Mouse (Mus musculus): ENCODE measurements at regions not wholly inside any gene's neighbourhood (a gene's known extent, or its start where the extent isn't known, plus 50 kb on each side); places are given as distances from the start of the nearest gene placed in this dataset.

DNA sequence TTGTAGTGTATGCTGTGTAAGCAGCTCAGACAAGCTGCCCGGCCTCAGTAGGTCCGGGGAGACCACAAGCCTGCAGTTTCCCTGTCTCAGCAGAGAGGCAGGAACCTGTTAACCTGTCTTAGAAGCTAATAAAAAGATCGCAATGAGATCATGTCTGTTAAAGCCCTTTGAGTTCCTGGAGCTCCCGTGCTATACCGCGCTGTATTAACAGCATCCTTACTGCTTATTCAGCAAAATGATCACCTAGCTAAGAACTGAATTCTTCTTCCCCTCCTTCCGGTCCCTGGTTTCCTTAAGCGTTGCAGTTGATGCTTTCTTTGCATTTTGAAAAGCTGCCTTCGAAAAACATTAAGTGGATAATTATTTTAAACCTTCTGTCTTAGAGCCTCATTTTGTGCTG, 1230.4 kb upstream of the A1bg start:
- DNase-seq = no peak

DNA sequence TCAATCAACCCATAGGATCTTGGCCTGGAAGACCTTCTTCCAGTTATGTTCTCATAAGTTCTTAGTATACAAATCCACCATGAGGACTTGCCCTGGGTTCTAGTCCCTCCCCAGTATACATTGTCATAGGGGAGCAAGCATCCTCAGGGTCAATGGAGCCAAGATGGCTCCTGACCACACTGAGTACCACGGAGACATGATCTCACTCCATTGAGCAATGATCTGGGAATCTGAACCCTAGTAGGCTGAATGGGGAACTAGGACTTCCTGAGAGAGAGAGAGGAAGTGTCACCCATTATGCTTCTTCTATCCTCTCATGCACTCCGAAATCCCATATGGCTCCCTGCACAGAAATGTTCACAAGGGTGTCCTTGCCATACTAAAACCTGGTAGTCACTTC, 1229.3 kb upstream of the A1bg start:
- DNase-seq = no peak

DNA sequence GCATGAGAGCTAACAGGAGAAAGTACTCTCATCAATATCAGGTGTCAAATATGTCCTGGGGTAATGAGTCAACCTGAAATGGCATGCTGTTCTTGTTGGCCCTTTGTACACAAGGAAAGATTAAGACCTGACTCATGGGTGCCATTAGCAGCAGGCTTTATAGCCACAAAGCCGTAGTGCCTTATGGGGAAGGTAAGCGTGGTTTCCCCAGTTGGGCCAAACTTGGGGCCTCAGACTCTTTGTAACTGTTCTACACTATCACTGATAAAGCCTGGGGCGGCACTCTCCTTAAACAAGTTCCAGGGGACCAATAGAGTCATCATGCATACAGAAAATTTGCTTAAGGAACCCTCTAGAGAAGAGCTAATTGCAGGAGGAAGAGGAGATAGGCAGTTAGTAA, 1228.9 kb upstream of the A1bg start:
- DNase-seq = no peak

DNA sequence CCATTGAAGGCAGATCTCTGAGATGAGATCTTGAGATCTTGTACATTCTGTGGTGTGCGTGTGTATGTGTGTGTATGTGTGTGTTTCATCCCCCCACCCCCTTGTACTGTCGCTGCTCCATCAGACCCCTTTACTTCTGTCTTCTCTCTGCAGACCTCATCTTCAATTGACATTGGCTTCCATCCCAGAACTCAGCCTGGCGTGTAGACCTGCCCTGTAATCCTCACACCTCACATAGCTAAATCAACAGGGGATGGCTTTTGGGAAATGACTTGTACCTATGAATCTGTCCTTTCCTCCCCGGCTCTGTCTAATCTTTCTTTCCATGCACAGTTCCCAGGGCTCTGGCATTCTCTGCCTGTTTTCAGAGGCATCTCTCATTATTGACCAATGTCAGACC, 1227.5 kb upstream of the A1bg start:
- no peak for DNase-seq

DNA sequence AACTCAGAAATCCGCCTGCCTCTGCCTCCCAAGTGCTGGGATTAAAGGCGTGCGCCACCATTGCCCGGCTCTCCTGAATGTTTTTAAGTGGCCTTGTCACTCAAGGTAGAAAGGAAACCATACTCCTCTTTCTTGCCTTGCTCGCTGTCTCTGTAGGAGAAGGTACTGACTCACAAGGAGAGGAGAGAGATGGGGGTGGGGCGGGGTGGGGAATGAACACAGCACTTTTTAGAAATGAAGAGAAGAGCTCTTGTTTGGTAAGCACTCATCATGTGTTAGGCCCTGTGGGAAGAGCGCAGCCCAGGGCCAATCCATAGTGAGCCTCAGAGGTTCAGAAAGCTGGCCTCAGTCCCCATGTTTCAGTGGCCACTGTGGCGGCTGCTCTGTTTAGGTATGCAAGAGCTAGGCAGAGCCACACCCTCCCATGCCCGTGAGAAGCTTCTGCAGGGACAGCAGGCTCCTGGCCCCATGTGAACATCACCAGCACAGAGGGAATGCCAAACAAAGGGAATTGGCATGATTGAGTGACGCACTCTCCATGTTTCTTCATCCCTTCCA, 1225.9 kb upstream of the A1bg start:
- DNase-seq = no peak

DNA sequence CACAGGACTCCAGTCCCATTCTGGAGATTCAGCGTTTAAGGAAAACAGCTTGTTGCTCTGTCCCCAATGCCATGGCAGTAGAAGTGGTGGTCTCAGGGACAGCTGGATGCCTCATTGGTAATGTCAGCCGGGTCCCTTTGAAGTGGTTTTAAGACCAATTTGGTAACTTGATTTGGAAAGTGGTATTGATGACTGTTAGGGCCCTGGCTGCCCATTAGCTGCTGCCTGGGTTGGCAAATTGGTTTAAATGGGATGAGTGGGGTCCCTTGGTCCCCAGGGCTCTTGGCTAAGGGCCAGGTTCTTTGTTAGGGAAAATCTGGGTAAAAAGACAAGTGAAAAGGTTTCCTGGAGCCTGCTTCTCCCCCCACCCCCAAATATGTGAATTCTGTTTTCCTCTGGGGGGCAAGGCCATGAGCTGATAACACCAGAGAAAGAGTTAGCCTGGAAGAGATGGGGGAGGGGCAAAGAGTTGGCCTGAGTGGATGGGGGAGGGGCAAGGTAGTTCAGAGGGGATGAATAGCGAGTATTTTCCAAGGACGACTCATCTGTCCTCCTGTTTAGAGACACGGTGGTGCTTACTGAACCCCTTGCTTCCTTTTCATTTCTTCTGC, 1224.6 kb upstream of the A1bg start:
- no peak for DNase-seq

DNA sequence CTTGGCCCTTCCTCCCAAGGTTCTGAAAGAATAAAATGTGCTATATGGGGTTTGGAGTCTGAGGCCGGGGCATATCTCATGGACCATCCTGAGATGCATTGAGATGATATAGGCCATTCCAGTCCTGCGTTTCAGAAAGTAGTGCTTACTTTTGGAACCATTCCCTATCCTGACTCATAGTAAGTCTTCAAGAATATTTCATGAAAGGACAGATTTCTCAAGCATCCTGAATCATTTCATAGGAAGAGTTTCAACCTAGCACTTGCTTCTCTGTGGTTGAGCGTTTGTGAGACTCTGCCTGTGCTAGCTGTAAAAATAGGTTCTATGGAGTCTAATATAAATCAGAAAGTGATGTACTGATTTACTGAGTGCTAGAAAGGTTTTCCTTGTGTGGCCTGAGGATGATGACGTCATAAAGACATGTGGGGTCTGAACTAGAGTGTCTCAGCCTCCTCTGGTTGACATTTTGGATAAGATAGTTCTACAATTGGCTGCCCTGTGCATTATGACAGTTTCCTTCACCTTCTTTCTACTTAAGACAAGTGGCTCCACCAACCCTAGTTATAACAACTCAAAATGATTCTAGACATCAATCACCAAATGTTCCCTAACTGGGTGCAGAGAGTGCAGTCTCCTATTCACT, 1223.0 kb upstream of the A1bg start:
- no peak for DNase-seq

DNA sequence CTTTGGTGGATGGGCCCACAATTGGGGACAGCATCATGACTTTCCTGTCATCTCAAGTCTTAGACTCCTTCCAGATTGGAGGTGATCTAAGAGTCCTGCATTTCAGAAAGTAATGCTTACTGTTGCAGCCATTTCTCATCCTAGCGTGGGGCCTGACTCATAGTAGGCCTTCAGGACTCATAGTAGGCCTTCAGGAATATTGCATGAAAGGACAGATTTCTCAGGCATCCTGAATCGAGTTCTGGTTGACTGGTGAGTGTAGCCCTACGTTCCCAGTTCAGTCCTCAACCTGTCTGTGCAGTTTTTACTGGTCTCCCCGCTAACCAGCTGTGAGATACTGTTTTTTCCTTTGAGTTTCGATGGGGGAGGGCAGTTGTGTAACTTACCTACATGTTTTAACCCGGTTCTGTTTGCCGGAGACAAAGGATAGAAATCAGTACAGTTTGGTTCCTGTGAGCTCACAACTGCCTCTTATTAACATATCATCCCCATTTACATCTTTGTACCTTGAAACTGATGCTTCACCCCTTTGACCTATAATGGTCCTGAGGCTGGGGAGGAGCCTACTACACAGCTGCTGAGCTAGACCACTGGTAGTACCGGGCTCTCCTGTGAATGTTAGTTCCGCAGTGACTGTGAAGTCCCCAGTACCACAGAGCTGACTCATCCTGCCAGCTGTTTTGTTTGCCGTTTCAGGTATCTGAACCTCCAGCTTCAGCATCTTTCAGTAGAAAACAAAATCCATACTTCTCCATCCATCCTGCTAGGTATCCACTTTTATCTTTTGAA, 1222.2 kb upstream of the A1bg start:
- DNase-seq = no peak

DNA sequence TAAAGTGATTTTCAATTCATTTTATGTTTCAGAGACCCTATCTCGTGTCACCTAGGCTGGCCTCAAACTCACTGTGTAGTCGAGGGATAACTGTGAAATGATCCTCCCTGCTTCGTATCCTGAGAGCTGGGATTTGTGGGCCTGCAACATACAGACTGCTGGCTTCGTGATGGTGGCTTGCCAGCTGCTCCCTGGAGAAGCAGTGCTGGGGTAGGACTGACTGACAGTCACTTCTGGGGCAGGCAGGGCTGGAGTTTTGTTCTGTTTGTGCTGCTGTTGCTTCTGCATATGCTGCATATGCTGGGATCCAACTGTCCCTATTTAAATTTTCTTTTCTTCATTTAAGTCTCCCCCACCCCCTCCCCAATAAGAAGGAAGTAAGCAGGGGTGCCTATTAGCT, 1217.0 kb upstream of the A1bg start:
- no peak for DNase-seq

DNA sequence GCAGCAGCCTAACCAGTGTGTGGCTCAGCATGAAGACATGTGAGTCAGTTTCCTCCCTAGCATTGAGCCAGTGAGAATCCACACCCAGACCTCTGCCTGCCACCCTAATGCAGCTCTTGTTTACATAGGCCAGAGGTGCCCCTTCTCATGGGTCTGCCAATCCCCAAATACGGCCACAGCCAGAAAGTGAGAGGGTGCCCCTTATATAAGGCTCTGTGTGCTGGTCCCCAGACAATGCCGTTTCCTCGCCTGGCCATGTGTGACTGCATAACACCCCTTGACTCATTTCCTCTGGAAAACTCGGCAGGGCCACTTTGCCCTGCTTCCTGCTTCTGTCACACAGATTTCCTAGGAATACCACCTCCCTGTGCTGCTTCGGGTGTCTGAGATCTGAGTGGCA, 1216.4 kb upstream of the A1bg start:
- no peak for DNase-seq

DNA sequence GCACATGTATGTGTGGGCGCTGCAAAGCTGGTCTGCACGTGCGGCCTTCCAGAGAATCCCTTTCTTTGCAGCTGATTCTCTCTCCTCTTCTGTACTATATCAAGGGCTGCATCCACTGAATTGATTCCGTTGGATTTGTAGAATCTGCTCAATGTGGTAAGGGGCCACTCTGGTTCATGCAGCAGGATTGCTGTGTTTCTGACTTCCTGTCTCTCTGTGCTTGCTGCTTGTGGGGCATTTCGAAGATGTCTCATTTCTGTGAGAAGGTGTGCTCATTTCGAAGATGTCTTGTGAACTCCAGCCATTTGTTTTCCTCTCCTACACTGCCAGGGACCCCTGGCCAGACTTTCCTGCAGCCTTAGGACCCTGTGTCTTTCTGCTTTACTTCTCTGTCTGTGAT, 1215.9 kb upstream of the A1bg start:
- no peak for DNase-seq

DNA sequence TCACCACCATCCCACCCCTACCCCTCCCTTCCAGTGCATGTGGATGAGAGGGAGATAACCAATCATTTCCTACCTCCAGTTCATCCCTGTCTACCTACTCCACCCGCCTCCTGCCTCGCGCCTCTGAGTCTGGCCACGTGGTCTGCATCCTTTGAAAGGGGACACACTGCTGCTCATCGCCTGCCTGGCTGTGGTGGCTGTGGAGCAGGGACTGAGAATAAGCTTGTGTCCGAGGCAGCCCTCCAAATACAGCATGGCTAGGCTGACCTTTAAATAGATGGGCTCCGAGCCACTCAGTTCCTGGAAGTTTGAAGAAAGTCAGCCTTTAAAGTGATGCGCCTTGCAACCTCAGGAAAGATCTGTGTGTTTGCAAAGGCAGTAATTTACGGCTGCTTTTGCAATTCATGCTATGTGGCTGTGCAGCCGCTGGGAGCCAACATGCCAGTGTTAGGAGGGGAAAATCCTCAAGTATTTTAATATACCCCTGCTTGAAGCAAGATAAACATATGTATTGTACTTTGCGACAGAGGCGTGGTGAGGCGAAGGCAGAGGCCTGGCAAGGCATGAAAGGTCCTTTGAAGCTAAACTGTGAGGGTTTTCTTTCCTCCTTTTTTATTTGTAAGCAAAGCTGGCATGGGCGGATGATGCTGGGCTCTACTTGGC, 1214.3 kb upstream of the A1bg start:
- peak; percentile 68 for DNase-seq

DNA sequence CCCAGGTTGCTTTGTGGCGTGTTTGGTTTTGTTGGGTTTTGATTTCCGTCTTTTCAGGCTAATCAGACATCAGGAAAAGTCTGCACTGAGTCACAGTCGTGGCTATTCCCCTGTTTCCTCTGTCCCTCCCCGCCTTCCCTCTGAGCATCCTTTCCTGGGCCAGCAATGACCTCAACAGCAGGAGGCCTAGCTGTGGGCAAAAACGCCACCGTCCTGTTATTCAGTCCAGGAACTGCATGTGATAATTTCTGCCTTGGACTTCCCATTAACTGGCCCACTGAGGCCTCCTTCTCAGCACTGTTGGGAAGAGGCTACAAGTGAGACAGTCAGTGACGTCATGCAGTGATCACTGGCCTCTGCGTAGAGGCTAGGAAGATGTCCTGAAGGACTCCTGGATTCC, 1212.0 kb upstream of the A1bg start:
- peak; percentile 20 for DNase-seq

DNA sequence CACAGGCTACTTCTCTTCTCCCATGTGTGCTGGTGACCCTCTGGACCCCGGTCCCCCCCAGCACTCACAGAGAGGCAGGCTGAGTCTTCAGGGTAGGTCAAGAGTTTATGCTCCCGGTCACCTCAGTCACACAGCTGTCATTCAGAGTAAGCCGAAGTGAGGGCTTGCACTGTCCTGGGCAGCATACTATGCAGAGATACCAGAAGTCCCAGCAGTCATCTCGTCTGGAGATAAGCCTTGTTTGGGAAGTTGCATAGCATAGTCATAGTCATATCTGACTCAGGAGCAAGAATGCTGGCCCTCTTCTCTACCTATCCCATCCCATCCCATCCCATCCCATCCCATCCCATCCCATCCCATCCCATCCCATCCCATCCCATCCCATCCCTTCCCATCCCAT, 1211.5 kb upstream of the A1bg start:
- no peak for DNase-seq

DNA sequence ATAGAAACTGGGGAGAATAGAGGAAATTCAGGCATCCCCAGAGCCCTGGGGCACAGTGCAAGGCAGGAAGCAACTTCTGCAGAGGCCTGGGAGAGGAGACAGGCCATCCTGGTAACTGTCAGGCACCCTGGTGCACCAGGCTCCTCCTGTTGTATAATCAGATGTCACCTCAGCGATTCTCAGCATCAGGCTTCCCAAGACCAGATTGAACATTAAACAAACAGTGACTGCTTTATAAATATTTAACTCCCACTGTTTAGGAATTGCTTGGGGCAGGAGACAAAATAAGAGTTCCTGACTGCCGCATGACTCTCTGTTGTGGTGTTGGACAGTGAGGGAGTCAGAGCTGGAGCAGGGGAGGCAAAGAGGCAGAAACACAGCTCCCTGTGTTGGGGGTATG, 1210.1 kb upstream of the A1bg start:
- no peak for DNase-seq

DNA sequence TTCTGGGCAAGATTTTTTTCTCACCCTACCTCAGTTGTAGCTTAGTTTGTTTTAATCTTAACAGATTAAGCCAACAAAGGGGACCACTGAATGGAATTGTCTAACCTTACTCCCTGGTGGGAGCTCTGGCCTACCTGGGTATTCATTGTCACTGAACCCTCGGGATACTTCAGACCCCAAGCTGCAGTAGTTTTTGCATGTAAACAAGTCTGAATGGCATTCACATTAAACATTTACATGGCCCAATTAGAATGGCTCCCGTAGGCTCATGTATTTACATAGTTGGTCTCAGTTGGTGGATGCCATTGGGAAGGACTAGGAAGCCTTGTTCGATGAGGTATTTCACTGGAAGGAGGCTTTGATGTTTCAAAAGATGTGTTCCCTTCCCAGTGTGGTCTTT, 1208.9 kb upstream of the A1bg start:
- DNase-seq = no peak

DNA sequence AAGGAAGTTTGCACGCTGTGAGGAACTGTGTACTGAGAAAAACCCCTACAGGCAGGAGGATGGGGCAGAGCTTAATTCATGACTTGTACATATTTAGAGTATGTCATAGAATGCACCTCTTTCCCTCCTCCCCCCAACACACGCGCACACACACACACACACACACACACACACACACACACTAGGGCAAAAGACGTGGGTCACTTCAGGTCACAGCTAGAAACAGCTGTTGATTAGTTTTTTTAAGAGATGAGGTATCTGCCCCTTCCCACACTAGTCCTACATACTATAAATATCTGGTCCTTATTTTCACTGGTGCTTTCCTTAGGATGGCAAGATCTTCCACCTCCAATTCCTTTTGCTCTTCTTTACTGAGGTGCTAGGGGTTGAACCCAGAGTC, 1207.7 kb upstream of the A1bg start:
- no peak for DNase-seq

DNA sequence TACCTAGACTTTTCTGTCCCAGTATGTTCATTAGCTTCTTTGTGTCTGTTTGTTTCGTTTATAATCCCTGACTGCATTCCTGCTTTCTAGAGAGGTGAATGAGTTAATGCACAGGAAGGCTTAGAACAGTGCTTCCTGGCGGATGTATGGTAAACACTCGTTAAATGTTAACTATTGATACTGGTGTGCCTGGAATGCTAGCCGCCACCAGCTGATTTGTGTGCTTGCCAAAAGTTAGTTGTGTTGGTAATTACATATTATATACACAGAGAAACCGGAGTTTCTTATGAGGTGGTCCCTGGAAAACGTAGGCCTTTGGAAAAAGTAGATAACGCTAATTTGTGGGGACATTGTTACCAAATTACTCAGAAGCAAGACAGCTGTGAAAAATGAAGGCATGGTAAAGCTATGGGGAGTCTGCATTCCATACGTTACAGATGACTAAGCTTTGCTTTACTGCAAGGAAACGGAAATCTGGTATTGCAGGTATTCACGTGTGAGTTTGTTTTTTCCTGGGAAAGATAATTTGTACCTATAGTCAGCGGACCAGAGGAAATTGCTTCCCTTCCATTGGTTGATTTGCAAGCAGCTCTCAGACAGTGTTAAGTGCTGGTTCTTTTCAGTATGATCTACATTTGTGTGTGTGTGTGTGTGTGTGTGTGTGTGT, 1205.9 kb upstream of the A1bg start:
- DNase-seq = no peak

DNA sequence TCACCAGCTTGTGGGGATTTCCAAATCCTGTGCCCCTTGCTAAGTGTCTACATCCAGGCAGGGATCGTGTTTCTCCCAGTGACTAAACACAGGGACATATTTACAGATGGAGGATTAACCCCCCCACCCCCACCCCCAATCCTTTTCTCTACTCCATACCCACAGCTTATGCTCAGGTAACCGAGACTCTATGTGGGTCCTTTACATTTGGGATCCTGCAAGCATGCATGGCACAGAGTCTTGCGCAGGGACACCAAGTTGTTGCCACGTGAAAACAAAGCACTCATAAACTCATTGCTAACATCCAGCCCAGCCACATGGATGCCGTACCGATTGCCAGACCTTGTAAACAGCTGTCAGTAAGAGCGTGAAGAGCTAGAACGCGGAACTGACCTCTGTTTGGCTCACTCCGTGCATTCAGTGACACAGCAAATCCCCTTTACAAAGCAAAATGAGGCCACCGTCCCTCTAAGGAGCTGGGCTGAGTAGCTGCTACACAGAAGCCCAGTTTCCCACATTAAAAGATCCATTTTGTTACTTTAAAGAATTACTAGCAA, 1204.9 kb upstream of the A1bg start:
- peak; percentile 21 for DNase-seq

DNA sequence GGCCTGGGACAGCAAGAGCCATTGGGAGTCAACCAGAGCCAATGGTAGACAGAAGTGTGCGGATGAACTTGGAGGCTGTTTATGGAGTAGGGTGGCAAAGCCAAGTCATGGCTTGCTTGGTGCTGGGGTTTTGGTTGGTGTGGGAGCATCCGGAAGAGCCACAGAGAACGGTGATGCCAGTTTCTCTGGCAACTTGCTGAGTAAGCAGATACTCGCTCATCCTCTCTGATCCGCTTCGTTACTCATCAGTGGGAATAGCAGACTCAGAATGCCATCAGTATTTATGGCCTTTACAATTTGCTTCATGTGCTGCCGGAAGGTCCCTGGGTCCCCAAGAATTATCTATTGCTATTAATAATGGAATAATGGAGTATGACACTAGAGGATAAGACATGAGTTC, 1202.9 kb upstream of the A1bg start:
- DNase-seq = no peak

DNA sequence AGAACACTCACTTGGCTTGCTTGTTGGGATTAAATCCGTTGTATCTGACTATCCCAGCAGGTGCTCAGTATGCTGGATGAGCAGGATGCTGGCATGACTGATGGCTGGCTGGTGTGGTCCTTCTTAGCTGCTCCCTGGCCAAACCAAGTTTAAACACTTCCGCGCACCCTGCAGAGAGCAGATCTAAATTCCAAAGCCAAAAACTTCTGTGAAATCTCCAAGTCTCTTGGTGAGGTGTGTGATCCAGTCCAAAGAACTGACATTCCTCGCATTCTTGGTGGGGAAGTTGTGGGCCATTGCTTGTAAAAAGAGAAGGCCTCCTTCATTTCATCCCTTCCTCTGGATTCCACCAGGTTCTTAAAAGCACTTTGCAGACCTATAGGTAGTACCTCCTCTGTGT, 1200.9 kb upstream of the A1bg start:
- DNase-seq = no peak
